Mouse (Mus musculus) brown adipose tissue, adult 24 weeks (tissue): ENCODE measurements around the gene Srp14. TPM values are rescaled to one million over a fixed set of nuclear protein-coding genes. Genes with fewer than 3 reads are reported as not detected.

Experiments
- H3K27ac ChIP-seq: fragments of 200-500 bp; replicated peaks from 2 replicates; pipeline ENCODE4 v1.5.1; 2012; ENCODE audit warnings: low read depth, mild to moderate bottlenecking, low read length
- H3K4me1 ChIP-seq: fragments of 200-500 bp; 2 replicates; pipeline ENCODE4 v1.6.1; 2012; ENCODE audit warnings: low read length, mixed read lengths; ENCODE audit not compliant: control insufficient read depth, insufficient read depth, insufficient read length
- H3K4me3 ChIP-seq: fragments of 200-500 bp; 2 replicates; pipeline ENCODE4 v1.5.1; 2012; ENCODE audit warnings: low read depth, mild to moderate bottlenecking, low read length, moderate library complexity; ENCODE audit not compliant: insufficient read depth
- polyA plus RNA-seq: library from polyadenylated mRNA; stranded (reverse); fragments of >200 nt; gene quantifications from 2 replicates; pipeline ENCODE4 v1.2.4, GENCODE M21; 2012; ENCODE audit not compliant: missing spikeins, insufficient read depth, insufficient read length

The Srp14 gene
- polyA plus RNA-seq = 226 and 250 TPM in 2 replicates

DNA sequence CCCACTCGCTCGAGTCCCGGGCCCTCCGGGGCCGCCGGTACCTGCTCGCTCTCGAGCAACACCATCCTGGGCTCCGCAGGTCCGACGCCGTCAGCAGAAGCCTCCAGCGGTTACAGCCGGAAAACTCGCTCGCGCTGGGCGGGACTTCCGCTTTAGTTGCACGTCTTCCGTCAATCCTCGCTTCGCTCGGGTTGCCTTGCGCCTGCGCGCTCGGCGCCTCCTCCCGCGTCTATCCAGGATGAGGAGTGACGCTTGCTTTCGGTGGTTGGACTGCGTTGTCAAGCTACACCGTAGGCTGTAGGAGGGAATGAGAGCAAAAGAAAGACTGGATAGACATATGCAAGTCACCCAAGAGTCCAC is at the start of gene Srp14:
Gene Srp14, minus strand, starts transcription at position 162 of the 360 bp plus-strand sequence.
- Histone ChIP-seq H3K4me3 (peak within 1 kb of the TSS; percentile 83), H3K4me1 (peaks cover 8% of the 10 kb centered on the region), H3K27ac (peak within 1 kb of the TSS; percentile 69)

DNA sequence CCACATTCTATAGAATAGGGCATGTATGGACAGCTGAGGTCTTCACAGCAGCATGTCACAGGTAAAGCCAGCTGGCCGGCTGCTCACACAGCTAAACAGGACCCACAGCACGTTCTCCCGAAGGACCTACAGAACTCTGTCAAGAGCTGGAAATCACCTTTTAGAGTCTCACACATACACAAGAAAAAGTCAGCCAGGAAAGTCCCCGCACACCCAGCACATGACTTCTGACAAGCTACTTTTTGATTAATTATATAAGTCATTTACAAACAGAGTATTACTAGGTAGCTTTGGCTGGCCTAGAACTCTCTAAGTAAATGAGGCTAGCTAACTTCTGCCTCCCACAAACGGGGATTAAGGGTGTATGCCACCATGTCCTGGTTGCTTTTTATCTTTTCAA is 47.0 kb upstream of the Srp14 start:
- Histone ChIP-seq H3K27ac (no peak overlapping the region), H3K4me1 (no peaks in the 10 kb centered on the region), H3K4me3 (no peak overlapping the region)

DNA sequence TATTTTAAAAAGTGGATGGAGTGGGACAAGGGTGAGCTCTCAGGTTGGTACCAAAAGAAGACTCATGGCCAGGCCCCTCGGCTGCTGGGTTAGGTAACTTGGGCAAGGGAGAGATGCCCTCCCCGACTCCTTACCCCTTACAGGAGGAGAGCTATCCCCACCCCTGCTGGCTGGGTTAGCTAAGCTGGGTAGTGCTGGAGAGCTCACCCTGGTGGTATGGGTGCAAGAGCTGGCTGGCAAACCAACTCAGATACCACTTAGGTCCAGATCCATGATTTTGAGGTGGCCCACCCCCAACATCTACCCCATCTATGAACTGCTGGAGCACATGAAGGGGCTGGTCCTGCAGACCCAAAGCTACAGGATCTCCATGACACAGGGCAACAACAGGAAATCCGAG is 45.3 kb upstream of the Srp14 start:
- Histone ChIP-seq H3K27ac (no peak overlapping the region), H3K4me3 (no peak overlapping the region), H3K4me1 (peaks cover 9% of the 10 kb centered on the region)

DNA sequence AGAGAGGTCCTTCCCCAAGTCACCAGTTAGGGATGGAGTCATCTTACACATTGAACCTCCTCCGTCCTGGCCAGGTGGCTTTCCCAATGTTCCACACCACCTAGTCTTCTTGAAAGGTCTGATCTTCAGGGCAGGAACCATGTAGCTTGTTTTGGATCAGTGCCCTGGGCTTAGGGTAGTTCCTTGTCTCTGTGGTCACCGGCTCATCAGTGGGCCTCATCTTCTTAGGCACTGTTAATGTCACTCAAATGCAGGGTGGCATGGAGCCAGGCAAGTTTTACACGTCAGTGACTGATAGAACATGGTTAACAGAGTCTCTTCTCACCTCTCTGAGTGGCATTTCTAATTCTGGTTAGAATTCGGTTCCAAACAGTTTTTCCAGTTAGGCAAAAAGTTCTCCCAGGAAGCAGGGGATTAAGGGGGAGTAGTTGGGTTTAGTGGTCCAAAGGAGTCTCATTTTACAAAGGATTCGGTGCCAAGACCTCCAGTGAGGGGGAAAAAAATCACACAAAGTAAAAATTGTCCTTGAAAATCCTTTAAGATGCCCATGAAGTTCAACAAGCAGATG is 43.7 kb upstream of the Srp14 start:
- no peak overlapping the region for H3K27ac ChIP-seq
- H3K4me3 ChIP-seq = no peak overlapping the region
- H3K4me1 ChIP-seq = peaks cover 12% of the 10 kb centered on the region

DNA sequence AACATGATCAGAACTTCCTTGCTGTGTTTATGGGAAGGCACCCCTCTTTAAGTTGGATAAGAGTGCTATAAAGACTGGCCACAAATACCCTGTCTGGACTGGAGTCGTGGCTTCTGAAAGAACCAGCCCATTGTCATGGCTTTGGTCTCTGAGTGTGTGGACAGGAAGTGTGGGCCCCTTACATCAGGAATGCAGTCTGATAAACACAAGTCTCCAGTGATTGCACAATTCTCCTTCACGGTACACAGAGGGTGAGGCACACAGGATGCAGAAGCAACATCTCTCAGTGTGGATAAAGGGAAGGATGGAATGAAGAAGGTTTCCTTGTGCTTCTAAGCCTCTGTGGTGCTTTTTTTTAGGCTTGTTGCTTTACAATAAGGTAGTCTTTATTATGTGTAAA is 42.8 kb upstream of the Srp14 start:
- Histone ChIP-seq H3K4me3 (no peak overlapping the region), H3K27ac (no peak overlapping the region), H3K4me1 (peaks cover 12% of the 10 kb centered on the region)

DNA sequence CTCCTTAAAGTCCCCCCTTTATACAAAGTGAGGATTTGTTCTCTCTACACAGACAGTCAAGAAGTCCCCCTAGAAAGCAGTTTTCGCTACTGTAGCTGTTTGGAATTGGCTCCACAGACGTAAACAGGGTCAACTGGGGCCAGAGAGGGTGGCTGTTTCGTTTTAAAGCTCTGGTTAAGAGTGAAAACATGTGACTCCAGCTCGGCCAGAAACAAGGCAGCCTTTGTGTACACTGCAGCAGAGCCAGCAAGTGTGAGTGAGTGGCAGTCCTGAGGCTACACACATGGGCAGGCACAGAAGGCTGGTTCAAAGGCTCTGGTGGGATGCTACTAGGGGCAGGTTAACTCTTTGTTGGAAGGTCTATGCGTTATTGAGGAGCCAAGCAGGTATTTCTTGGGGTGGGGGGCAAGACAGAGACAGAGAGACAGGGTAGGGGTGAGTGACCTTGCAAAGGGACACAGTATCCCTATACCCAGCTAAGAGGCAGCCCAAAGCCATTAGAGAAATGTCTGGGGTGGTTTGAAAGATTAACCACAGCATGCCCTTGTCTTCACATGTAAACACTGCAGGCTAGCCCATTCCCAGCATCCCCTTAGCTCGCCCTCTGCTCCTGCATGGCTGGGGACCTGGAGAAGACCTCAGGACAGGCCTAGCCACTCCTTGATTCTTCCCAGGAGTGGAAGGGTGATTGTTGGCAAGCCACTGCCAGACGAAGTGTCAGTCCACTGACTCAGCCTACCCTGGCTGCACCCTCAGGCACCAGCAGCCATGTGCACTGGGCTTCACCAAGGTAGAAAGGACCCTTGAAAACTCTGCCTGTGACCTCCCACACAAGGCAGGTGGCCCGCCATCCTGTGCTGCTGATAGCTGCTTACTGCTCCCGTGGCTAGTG is 40.8 kb upstream of the Srp14 start:
- Histone ChIP-seq H3K27ac (peak overlapping the region; percentile 57), H3K4me3 (no peak overlapping the region), H3K4me1 (peaks cover 12% of the 10 kb centered on the region)

DNA sequence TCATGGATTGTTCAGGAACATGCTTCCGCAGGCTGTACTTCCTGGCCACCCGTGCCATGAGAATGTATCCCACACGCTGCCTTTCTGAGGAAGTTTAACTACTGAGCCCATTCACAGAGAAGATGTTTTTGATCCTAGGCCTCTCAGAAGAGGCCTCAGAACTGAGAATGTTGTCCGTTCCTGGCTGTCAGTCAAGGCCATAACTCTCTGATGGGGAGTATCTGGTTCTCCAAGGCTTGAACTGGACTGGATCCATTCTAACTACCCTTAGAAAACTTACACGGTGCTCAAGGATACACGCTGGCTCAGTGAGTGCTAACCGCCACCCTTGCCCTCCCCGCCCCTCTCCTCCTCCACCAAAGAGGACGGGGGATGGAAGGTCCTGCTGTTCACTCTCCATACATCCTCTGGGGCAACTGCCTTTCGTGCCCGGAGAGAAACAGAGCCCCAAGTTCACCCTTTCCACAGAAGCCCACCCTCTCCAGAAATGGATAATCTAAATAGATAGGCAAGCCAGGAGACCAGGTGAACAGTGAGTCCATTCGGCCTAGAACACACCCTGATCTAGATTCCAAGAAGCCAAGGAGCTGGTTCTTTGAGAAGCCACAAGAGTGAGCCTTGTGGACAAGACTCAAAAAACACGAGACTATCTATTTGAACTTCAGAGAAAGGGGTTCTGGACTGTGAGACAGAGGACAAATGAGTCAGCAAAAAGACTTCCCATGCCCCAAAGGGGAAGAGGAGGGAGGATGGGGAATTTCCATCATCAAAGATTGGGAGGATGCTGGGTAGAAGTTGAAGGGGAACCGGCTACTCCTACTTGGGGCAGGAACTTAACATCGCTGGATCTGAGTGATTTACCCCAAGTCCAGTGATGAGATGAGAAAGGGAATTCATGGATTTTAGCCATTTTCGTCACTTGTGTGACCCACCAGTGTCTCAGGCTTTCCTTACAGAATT is 33.2 kb upstream of the Srp14 start:
- H3K4me1 ChIP-seq = peaks cover 12% of the 10 kb centered on the region
- H3K4me3 ChIP-seq = no peak overlapping the region
- H3K27ac ChIP-seq = 0 out of 2 replicates have a peak overlapping the region, but pooled peaks have one; percentile 7

DNA sequence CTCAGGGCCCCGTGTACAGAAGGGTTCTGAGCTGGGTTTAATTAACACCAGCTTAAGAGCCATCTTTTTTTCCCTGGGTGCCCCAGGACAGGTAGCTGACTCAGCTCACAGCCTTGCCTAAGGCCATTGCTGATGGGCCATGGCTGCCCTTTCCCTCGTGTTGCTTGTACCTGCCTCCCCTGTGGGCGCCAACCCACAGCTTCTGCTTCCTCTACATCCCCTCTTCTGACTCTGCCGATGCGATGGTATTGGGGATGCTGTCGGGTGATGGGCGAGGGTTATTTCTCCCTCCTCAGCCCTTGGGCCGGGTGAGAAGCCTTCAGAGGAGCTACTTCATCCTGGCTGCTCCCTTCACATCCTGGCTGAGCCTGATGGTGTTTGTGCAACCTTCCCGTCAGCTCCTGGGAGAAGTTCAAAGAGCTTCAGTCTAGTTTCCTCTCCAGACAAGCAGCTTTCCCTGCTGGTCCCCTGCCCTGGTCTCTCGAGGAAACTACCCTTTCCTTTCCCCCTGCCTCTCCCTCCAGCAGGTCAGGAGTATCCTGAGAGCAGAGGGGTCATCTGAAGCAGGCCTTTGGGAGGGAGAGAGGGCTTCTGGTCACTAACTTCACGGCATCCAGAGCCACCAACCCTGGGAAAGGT is 32.4 kb upstream of the Srp14 start:
- Histone ChIP-seq H3K27ac (0 out of 2 replicates have a peak overlapping the region, but pooled peaks have one; percentile 7), H3K4me1 (peaks cover 12% of the 10 kb centered on the region), H3K4me3 (no peak overlapping the region)

DNA sequence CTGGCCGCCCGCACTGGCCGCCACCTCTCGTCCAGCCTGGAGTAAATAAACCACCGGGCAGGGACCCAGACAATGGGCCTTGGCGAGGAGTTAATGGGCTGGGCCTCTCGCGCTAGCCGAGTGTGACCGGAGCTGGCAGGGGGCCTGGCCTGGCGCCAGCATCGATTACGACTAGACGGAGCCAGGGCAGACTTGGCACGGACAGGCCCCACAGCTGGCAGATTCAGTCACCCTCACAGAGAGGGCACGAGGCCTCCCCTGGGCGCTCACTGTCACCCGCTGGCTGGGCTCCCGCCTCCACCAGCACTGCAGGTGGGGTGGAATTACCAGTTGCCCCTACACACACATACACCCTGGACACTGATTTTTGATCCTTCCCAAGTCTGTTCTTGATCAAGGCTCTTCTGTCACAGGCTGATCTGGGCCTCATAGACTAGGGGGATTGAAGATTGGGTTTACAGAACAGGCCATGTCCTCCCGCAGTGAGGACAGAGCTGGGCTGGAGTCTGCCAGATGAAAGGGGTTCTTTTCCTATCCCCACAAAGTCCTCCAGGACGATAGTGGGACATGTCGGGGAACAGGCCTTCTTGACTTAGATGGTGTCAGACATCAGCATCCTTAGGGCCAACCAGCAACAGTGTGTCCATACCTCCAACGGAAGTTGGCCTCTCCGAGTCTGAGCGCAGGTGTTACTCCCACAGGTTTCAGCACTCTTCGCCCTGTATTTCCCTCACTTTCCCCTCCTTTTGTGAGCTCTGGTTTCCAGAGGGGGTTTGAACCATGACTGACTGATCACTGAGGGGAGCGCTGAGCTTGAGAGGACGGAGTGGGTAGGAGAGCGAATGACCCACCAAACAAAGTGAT is 31.2 kb upstream of the Srp14 start:
- Histone ChIP-seq H3K4me3 (no peak overlapping the region), H3K4me1 (peaks cover 12% of the 10 kb centered on the region), H3K27ac (no peak overlapping the region)

DNA sequence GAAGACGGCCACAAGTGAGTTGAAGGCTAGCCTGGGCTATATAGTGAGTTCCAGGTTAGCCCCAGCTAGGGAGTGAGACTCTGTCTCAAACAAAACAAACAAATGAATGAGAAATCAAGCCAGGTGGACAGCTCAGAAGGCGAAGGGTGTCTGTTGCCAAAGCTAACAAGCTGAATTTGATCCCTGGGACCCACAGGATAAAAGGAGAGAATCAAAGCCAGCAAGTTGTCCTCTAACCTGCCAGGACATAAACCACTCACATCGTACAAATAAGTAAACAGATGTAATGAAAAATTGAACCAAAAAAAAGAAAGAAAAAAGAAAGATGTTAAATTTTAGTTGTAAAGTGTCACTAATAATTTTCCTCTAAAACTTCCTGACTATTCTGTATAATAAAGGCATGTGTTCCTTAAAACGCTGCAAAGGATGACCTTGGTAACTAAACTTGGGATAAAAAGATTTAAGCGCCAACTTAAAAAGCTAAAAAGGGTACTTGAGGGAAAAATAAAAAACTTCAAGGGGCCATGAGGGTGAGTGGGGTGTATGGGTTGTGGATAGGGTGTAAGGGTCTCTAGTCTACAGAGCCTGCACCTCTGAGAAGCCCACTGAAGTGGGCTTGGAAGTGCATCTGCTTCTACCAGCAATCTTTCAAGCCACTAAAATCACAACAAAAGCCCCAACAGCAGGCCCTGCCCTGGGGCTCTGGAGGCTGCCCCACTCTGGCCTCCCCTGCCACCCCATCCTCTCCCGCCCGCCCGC is 30.4 kb upstream of the Srp14 start:
- Histone ChIP-seq H3K27ac (no peak overlapping the region), H3K4me3 (no peak overlapping the region), H3K4me1 (peaks cover 12% of the 10 kb centered on the region)

DNA sequence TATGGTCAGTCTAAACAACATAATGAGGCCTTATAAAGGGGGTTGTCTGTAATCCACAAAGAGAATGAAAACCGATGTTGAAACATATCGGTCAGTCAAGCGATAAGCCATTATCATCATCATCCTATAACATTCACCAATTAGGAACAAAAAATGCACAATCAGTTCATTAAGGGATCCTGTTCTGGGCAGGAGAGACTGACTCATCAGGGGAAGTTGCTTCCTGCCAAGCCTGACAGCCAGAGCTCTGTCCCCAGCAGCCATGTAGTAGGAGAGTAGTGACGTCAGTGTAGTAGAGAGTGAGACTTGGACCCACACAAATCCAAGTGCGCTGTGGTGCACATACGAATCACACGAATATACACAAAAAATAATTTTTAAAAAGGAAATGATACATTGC is 27.6 kb upstream of the Srp14 start:
- H3K4me1 ChIP-seq = peaks cover 9% of the 10 kb centered on the region
- H3K4me3 ChIP-seq = no peak overlapping the region
- no peak overlapping the region for H3K27ac ChIP-seq

DNA sequence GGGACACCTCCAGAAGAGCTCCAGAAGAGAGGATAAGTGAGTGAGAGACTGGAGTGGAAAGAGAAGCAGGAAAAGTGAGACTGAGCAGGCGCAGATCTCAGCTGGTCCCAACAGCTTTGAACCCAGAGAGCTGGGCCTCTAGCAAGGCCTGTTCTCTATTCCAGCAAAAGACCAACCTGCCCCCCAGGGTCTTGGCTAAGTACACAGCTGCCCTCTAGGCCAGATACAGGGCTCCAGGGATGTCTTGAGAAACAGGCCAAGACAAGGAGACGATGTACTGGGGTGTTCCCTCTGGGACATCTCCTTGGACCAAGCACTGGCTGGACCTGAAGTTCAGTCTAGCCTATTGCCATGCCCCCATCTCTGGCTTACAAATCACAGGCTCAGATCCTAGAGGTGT is 20.7 kb upstream of the Srp14 start:
- Histone ChIP-seq H3K4me1 (no peaks in the 10 kb centered on the region), H3K27ac (no peak overlapping the region), H3K4me3 (no peak overlapping the region)

DNA sequence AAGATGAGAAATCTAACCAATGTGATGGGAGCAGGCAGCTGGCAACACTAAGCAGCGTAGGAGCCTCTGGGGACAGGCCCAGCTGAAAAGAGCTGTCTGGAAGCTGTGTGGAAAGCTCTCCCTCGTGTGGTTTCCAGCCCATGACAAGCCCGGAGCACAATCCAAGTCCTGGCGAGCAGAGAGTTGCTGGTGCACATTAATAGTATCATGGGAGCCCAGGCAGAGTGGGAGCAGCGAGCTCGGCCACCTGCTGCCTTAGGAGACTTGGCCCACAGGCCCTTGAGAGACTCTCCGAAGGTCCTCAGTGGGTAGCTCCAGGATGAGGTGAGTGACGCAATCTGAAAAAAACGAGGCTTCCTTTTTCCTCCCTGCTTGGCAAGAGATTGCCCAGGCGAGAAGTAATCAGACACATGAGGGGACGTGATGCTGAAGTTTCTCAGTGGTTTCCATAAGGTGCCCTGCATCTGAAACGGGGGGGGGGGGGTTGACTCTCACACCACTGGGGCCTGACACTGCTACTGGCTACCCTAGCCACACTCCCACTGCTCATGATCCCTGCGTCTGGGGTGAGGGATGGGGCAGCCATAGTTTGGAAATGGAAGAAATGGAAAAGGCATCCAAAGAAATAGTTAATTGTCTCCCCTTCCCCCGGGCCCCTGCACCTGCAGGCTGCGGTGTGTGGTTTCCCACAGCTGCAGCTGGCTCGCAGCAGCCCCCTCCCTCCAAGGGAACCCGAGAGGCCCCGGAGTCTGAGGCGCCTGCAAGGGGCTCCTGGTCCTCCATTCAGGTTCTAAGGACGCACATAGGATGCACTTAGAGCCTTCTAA is 19.8 kb upstream of the Srp14 start:
- H3K27ac ChIP-seq = no peak overlapping the region
- H3K4me1 ChIP-seq = no peaks in the 10 kb centered on the region
- no peak overlapping the region for H3K4me3 ChIP-seq
